Mouse (Mus musculus) E14TG2a.4 (cell line): ENCODE measurements around the gene Kif1bp.

Experiments used
- CTCF ChIP-seq: conservative IDR thresholded peaks from 2 replicates; pipeline ENCODE4 v1.5.1; 2014; ENCODE audit warnings: low read length
- POU5F1 ChIP-seq: IDR thresholded peaks from 2 replicates; pipeline ENCODE4 v1.6.1; 2014; ENCODE audit warnings: low read length, borderline replicate concordance

DNA sequence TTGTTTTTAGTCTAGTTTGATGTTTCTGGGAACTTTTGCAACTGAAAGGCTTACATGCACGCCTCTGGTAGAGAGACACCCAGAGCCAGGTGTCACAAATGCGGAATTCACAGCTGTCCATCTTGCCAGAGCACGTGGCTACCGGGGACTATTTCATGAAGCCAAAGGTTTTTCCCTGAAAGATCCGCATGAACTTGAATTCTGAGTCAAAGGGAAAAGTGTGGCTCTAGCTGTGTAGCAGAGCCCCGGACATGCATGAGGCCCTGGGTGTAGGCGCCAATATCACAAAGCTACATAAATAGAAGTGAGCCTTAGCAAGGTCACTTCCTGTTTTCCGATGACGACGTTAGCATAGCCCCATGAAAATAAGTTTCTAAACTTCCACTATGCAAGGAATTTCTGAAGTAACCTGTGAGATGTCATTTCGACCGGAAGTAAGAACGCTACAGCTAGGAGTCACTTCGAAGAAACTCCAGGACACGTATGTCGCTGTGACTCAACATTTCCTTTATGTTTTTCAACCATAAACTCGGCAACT, 72.2 kb downstream of the Kif1bp start:
- no peak for TF ChIP-seq CTCF
- TF ChIP-seq POU5F1: no peak
